Mouse (Mus musculus): ENCODE results near the gene Herpud2.

GRCm38 (mm10) chr9:25076505-25076904 lies 75.1 kb downstream of the Herpud2 start:
- TF ChIP-seq GATA1 (IDR thresholded peaks at IDR 0.05; ENCODE audit: borderline replicate concordance, low read length) (no peak), FLI1 (IDR thresholded peaks at IDR 0.05; ENCODE audit: low read length) (no peak)
